Mouse (Mus musculus) left cerebral cortex, adult 2 months (tissue): Measurements from ENCODE around the gene E130208F15Rik. TPM values are rescaled to one million over a fixed set of nuclear protein-coding genes. Genes with fewer than 3 reads are reported as not detected.

Experiments used
- DNase-seq, 2 experiments: peaks; one replicate each; pipeline ENCODE4 v3.0.0; 2021 to 2022; ENCODE audit warnings: low spot score in 2 of 2, mixed read lengths in 1 of 2; ENCODE audit errors: extremely low spot score in 1 of 2
- H3K27ac ChIP-seq: fragments of 200-600 bp; 2 replicates; pipeline ENCODE4 v1.8.1; 2022
- H3K4me3 ChIP-seq: fragments of 200-600 bp; 2 replicates; pipeline ENCODE4 v1.8.1; 2022
- CTCF ChIP-seq: fragments of 200-600 bp; IDR thresholded peaks from 2 replicates; pipeline ENCODE4 v1.8.1; 2022; ENCODE audit warnings: antibody characterized with exemption, mild to moderate bottlenecking, moderate library complexity
- intact Hi-C: fragments of 180-260 bp; cut with DNase I; formaldehyde crosslinking; loops from one replicate; pipeline ENCODE4 v1.15.1; 2025
- total RNA-seq, 2 experiments: library from RNA; stranded (reverse); gene quantifications; 2 replicates each; pipeline ENCODE4 v1.2.3; 2021

The E130208F15Rik gene
- total RNA-seq, 2 experiments from 2014 or later = 0.66 TPM; not detected in 1

DNA sequence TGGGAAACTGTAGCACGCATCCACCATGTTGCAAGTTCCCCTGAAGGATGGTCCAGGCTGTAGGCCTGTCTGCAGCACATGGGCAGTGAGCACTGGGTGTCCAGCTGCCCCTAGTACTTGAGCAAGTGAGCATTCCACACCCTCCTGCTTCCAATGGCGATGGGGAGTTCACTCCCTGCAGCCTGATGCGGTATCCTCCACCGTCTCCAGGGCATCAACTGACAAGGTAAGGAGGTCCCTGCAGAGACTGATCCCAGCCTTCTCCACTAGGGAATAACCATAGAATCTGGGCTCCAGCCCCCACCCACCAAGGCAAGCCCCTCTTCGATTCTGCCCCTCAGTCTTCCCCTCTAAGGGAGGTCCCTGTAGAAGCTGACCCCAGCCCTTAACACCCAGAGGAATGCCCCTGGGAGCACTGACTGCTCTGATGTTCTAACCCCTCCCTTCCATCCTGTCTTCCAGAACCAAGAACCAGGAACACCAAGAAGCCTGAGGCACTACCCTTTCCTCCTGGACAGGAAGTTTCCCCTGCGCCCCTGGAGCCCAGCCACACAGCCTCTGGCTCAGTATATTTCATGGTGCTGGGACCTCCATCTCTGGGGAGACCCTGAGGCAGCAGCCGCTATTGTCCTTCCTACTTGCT, 32.3 kb upstream of the E130208F15Rik start:
- intact Hi-C loops = no loop called here
- no peak for DNase-seq
- H3K27ac ChIP-seq = no peak overlapping the region
- TF ChIP-seq CTCF = no peak
- H3K4me3 ChIP-seq = no peak overlapping the region

DNA sequence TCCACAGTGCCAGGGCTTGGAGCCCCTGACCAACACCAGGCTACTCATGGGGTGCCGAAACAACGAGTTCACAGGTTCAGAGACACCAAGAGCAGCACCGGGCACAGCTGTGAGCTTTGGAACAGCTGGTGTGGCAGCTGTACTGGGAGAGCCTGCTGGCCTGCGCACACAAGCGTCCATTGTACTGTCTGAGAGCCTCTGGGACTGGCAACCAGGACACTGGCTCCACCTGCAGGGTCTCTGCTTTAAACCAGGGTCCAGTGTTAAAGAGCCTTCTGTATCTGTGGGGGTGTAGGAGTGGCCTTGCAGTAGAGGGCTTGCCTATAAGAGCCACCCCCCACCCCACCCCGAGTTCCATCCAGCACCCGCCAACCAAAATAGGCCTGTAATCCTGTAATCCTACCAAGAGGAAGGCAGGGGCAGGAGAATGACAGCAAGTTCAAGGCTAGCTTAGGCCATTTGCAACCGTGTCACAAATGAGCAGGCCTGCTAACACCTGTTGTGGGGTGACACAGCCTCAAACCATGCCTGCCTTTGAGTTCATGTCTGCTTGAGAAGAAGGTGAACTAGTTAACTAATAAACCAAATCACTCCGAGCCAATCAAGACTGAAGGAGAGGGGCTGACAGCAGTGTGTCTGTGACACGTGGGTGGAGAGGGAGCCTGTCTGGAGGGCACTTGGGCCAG, 31.7 kb upstream of the E130208F15Rik start:
- TF ChIP-seq CTCF = peak; percentile 9
- intact Hi-C loops = no loop called here
- DNase-seq = no peak
- no peak overlapping the region for H3K27ac ChIP-seq
- H3K4me3 ChIP-seq = no peak overlapping the region

DNA sequence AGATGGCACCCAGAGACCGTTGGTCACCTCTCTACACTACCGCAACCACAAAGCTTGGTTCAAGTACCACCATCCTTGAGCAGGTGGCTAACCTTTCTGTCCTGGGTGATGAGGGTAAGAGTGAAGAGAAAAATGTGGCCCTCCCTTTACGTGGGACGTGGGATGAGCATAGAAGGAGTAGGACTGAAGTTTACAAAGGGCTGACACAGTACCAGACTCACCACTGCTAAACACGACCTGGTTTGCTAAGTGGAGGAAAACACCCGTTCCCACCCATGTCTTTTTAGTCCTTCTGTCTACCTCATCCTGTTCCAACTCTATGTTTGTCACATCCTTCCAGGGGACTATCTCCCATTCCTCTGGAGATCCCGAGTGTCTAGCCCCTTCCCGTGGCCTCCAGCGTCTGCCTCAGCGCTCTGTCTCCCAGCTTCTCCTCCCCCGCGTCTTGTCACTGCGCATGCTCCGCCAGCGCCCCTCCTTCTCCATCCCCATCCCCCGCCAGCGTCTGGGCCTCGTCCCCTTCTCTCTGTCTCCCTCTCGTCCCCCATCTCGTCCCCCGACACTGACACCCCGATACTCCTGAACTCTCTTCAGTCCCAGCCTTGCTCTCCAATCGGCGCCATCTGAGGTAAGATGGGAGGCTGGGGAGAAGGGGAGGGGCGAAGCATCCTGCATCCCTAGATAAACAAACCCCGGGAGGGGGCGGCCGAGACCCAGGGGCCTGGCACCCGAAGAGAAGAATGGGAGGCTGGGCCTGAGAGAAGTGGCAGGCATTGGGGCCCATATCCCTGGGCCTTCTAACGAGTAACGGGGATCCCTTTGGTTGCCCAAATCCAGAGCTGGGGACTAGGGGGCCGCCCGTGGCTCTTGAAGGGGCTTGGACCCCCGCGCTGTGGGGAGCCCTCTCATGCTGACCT, 30.1 kb upstream of the E130208F15Rik start, which contains the start of gene Clip3:
TSS of gene Clip3 (plus strand) at position 514 of the 917 bp plus-strand sequence.
- no peak; the same call in 1 of the 2 replicates for TF ChIP-seq CTCF
- DNase-seq = peak; percentile 88 to 94
- Histone ChIP-seq H3K27ac (peak within 1 kb of the TSS; percentile 98), H3K4me3 (peak within 1 kb of the TSS; percentile 74)
- intact Hi-C loops = no loop called here

DNA sequence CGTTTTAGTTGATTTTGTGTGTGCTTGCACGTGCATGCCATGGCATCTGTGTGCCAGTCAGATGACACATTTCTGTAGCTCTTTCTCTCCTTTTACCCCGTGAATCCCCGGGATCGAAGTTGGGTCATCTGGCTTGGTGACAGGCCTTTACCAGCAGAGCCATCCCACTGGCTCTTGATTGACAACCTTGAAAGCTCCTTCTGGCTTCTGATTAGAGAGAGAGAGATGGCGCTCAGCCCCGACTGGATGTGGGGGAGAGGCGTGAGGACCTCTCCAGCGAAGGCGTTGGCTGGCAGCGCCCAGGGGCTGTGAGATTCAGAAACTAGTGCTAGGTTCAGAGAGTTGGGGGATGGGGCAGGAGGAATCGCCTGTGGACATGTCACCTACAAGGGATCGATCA, 27.7 kb upstream of the E130208F15Rik start:
- TF ChIP-seq CTCF = no peak
- peak in 1 of 2 experiments; percentile 25 for DNase-seq
- Histone ChIP-seq H3K4me3 (peak overlapping the region; percentile 27), H3K27ac (peak overlapping the region; percentile 72; the same call in 1 of the 2 replicates)
- intact Hi-C loops = no loop called here

DNA sequence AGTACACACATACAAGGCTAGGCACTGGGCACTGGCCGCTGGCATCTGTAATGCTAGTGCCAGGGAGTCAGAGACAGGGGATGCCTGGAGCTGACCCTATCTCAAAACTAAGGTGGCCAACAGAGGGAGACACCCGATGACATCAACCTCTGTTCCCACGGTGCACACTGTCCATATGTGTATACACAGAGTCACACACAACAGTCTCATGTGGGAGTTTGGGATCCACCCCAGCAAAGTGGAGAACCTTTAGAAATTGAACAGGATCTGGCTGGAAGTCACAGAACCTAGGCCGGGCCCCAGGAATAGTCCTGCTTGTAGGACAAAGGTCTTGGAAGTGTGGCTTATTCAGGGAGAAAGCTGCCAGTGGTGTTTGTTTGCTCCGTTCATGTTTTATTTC, 27.2 kb upstream of the E130208F15Rik start:
- no peak for DNase-seq
- intact Hi-C loops = no loop called here
- Histone ChIP-seq H3K27ac (peak overlapping the region; percentile 72), H3K4me3 (peak overlapping the region; percentile 27)
- no peak for TF ChIP-seq CTCF

DNA sequence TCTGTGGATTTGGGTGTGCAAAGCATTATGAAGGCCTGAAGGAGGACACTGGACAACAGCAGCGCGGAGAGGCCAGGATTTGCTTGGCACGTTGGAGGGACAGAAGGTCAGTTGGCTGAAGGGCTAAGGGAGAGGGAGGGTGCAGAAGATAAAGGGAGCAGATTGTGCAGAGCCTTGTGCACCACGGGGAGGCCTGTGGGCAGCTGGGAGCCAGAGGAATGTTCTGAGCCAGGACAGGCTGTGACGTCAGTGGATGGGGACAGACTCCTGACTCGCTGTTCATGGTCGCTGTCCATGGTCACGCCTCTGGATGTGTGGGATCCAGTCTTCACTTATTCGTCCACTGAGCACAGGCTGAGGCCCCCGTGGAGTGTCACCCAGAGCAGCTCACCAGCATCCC, 26.4 kb upstream of the E130208F15Rik start:
- H3K4me3 ChIP-seq = no peak overlapping the region; the same call in 1 of the 2 replicates
- DNase-seq = peak in 1 of 2 experiments; percentile 43
- intact Hi-C loops = no loop called here
- no peak overlapping the region for H3K27ac ChIP-seq
- TF ChIP-seq CTCF = no peak

DNA sequence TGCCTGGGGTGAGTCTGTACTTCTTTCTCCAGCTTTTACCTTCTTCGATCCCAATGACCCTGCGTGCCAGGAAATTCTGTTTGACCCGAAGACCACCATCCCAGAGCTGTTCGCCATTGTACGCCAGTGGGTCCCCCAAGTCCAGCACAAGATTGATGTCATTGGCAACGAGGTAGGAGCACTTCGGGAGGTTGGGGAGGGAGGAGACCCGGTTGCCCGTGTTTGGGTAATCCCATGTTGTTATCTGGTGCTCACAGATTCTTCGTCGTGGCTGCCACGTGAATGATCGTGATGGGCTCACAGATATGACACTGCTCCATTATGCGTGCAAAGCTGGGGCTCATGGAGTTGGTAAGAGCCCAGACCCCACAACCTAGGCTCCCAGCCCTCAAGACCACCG, 24.7 kb upstream of the E130208F15Rik start:
- no peak for TF ChIP-seq CTCF
- H3K4me3 ChIP-seq = no peak overlapping the region
- DNase-seq = no peak
- H3K27ac ChIP-seq = no peak overlapping the region
- intact Hi-C loops = no loop called here

DNA sequence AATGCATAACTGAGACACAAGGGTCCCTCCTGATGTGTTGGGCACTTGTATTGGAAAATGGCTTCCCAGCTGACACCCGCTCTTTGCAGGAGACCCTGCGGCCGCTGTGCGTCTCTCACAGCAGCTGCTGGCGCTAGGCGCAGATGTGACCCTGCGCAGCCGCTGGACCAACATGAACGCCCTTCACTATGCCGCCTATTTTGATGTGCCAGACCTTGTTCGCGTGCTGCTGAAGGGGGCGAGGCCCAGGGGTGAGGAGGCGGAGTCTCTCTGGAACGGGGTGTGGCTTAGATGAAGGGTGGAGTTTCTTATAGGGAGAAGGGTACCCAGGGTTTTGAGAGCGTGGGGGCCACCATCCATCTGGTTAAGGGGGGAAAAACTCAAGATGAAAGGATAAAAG, 24.3 kb upstream of the E130208F15Rik start:
- TF ChIP-seq CTCF = no peak
- H3K27ac ChIP-seq = no peak overlapping the region
- intact Hi-C loops = no loop called here
- no peak for DNase-seq
- H3K4me3 ChIP-seq = no peak overlapping the region

DNA sequence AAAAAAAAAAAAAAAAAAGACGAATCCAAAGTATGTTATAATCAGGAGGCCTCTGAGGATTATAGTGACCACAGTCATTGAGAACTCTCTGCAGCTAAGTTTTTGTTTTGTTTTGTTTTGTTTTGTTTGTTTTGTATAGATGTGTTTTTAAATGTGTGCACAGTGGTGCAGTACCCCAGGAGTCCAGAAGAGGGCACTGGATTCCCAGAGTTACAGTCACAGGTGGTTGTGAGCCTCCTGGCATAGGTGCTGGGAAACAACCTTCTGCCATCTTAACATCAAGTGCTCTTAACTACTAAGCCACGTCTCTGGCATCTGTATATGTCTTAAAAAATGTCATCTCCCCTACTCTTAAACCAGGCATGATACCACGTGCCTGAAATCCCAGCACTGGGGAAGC, 20.6 kb upstream of the E130208F15Rik start:
- intact Hi-C loops = no loop called here
- H3K4me3 ChIP-seq = no peak overlapping the region
- DNase-seq = no peak
- H3K27ac ChIP-seq = no peak overlapping the region
- TF ChIP-seq CTCF = peak; percentile 75

DNA sequence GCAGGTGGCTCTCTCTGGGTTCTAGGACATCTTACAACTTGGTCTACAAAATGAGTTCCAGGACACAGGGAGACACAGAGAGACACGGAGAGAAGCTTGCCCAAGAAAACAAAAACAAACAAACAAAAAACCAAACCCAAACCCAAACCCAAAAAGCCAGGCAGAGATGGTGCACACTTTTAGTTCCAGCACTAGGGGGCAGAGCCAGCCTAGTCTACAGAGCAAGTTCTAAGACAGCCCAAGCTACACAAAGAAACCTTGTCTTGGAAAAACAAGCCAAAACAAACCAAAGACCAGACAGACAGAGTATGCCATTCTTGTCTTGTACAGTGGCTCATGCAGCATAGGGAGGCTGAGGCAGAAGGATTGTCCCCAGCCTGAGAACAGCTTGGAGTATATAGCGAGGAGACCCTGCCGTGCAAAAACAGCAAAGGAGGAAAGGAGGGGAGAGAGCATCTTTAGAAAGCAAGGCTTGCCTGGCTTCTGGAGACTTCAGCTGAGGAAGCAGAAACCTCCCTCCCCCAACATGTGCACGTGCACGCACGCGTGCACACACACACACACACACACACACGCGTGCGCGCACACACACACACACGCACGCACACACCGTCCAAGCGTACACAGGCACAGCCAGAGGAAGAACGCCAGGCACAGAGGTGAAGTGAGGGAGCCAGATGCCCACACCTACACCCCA, 15.3 kb upstream of the E130208F15Rik start:
- no peak for DNase-seq
- Histone ChIP-seq H3K4me3 (no peak overlapping the region), H3K27ac (no peak overlapping the region)
- peak; percentile 58 for TF ChIP-seq CTCF
- intact Hi-C loops = no loop called here

DNA sequence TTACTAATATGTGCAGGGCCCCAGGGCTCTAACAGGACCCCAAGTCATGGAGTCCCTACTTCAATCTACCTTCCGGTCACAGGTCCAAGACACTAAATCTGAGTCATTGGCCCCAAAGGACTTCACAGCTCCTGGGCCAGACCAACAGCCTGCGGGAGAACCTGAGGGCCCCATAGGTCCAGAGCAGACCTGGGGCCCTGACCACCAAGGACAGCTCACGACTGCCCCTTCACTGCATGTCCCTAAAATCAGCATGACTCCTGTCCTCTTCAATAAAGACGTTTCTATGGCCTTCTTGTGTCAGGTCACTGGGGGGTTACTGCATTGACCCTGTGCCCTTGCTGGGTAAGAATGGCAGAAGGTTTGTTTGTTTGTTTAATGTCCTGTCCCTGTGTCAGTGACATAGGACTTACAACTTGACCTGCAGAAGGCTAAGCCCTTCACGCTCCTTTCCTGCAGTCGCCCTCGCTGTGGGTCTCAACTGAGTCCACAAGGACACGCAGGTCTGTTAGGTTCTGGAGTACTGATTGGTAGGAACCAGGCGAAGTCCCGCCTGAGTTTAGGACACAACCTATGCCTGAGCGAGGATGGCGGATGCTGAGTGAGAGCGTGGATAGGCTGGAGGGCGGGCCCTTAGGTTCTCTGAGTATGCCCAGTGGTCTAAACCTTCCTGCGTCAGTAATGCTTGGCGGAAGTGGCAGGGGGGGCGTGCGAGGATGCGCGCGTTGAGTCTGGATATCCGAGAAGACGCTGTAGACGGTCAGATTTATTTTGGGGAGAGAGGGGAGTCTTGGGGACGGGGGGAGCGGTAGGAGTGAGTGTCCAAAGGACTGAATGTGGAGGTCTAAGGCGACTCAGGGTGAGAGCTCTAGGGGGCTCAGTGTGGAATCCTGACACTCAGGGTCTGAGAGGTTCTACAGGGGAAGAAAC, 13.2 kb upstream of the E130208F15Rik start, which contains the start of gene Alkbh6:
TSS of gene Alkbh6 (plus strand) at position 642 of the 930 bp plus-strand sequence.
- peak; percentile 90 to 93 for DNase-seq
- intact Hi-C loops = no loop called here

More for the DNA sequence above, 13.2 kb upstream of the E130208F15Rik start, which contains the start of gene Alkbh6:
- Histone ChIP-seq H3K27ac (peak within 1 kb of the TSS; percentile 80), H3K4me3 (peak within 1 kb of the TSS; percentile 72)
- TF ChIP-seq CTCF = no peak; the same call in none of the 2 replicates
